Mouse (Mus musculus) lung, postnatal 0 days (tissue): ENCODE measurements around the gene Nrxn3. TPM values are rescaled to one million over a fixed set of nuclear protein-coding genes. Genes with fewer than 3 reads are reported as not detected.

Experiments
- ATAC-seq: fragments of 200-750 bp; cut with Nextera tagmentation; 2 replicates; pipeline ENCODE4 v1.8.0; 2017; ENCODE audit warnings: moderate library complexity
- DNase-seq: peaks from one replicate; pipeline ENCODE4 v3.0.0-alpha.2; 2016; ENCODE audit warnings: low spot score
- H3K27ac ChIP-seq: fragments of 300-500 bp; sonication (generic); 2 replicates; pipeline ENCODE4 v1.5.1; 2014; ENCODE audit warnings: antibody characterized with exemption, mild to moderate bottlenecking, low read length, mixed read lengths
- H3K27me3 ChIP-seq: fragments of 300-500 bp; sonication (generic); replicated peaks from 2 replicates; pipeline ENCODE4 v1.6.1; 2014; ENCODE audit warnings: low read length, mixed read lengths; ENCODE audit not compliant: insufficient read depth
- H3K36me3 ChIP-seq: fragments of 300-500 bp; sonication (generic); 2 replicates; pipeline ENCODE4 v1.6.1; 2014; ENCODE audit warnings: low read length, mixed read lengths; ENCODE audit not compliant: insufficient read depth
- H3K4me1 ChIP-seq: fragments of 300-500 bp; sonication (generic); 2 replicates; pipeline ENCODE4 v1.6.1; 2014; ENCODE audit warnings: antibody characterized with exemption, low read depth, low read length, mixed read lengths; ENCODE audit not compliant: insufficient read depth
- H3K4me2 ChIP-seq: fragments of 300-500 bp; sonication (generic); replicated peaks from 2 replicates; pipeline ENCODE4 v1.6.1; 2014; ENCODE audit warnings: low read depth, mild to moderate bottlenecking, low read length, moderate library complexity, mixed read lengths
- H3K4me3 ChIP-seq: fragments of 300-500 bp; sonication (generic); 2 replicates; pipeline ENCODE4 v1.5.1; 2014; ENCODE audit warnings: low read depth, low read length
- H3K9ac ChIP-seq: fragments of 300-500 bp; sonication (generic); replicated peaks from 2 replicates; pipeline ENCODE4 v1.6.1; 2014; ENCODE audit warnings: low read depth, mild to moderate bottlenecking
- H3K9me3 ChIP-seq: fragments of 300-500 bp; sonication (generic); 2 replicates; pipeline ENCODE4 v1.6.1; 2016; ENCODE audit warnings: low read length, mixed read lengths
- CTCF ChIP-seq: IDR thresholded peaks from 2 replicates; pipeline ENCODE4 v1.5.1; 2016; ENCODE audit warnings: antibody characterized with exemption, mild to moderate bottlenecking
- EP300 ChIP-seq: IDR thresholded peaks from 2 replicates; pipeline ENCODE4 v1.6.1; 2016; ENCODE audit warnings: antibody characterized with exemption, mild to moderate bottlenecking, control low read depth
- WGBS: fragments of 180-500 bp; shearing (Covaris S2); extraction: QIAGEN DNeasy Blood & Tissue Kit; methylation state at CpG from one replicate; pipeline ENCODE4 v1.1.7; 2014; 5-methylcytosine and 5-hydroxymethylcytosine counted together
- polyA plus RNA-seq: library from polyadenylated mRNA; unstranded; fragments of >200 nt; fragmentation: Nextera tagmentation; extraction: Ambion mirVana; gene quantifications from 2 replicates; pipeline ENCODE4 v1.2.1, GENCODE M21; 2015

Gene Nrxn3
- polyA plus RNA-seq, 1 experiment from 2014 or later = 2.1 TPM

GRCm38 (mm10) chr12:89325864-89326560 is 603.3 kb downstream of the Nrxn3 start:
- Histone ChIP-seq H3K4me2 (no peak overlapping the region), H3K9me3 (no peaks in the 10 kb centered on the region), H3K27me3 (no peaks in the 10 kb centered on the region), H3K4me3 (no peak overlapping the region), H3K36me3 (no peaks in the 10 kb centered on the region), H3K4me1 (no peaks in the 10 kb centered on the region), H3K9ac (no peak overlapping the region), H3K27ac (no peak overlapping the region)
- 44% methylated on average over 8 of the region's 8 CpGs for WGBS
- TF ChIP-seq CTCF (no peak), EP300 (no peak)
- DNase-seq (no peak), ATAC-seq (no peak)

- H3K9ac ChIP-seq = no peak overlapping the region
- DNase-seq = no peak
- H3K4me2 ChIP-seq = no peak overlapping the region
- no peaks in the 10 kb centered on the region for H3K9me3 ChIP-seq
- ATAC-seq = no peak
- WGBS = 90% methylated on average over 3 of the region's 3 CpGs
- H3K4me1 ChIP-seq = no peaks in the 10 kb centered on the region
- H3K36me3 ChIP-seq = no peaks in the 10 kb centered on the region
- TF ChIP-seq EP300 = no peak
- TF ChIP-seq CTCF = peak; percentile 16
- H3K4me3 ChIP-seq = no peak overlapping the region
- no peaks in the 10 kb centered on the region for H3K27me3 ChIP-seq
- H3K27ac ChIP-seq = no peak overlapping the region
These were observed 609.0 kb downstream of the Nrxn3 start for GRCm38 (mm10) chr12:89331474-89332263.

GRCm38 (mm10) chr12:89333486-89333885 is 610.8 kb downstream of the Nrxn3 start:
- no peak overlapping the region for H3K4me3 ChIP-seq
- no peak for TF ChIP-seq EP300
- TF ChIP-seq CTCF = no peak
- no peak overlapping the region for H3K4me2 ChIP-seq
- H3K4me1 ChIP-seq = no peaks in the 10 kb centered on the region
- no peak for ATAC-seq
- no peak overlapping the region for H3K27ac ChIP-seq
- H3K36me3 ChIP-seq = no peaks in the 10 kb centered on the region
- no peak overlapping the region for H3K9ac ChIP-seq
- DNase-seq = no peak
- WGBS = 75% methylated on average over 5 of the region's 5 CpGs
- no peaks in the 10 kb centered on the region for H3K9me3 ChIP-seq
- H3K27me3 ChIP-seq = no peaks in the 10 kb centered on the region

- no peaks in the 10 kb centered on the region for H3K27me3 ChIP-seq
- no peak for DNase-seq
- H3K4me3 ChIP-seq = no peak overlapping the region
- H3K36me3 ChIP-seq = no peaks in the 10 kb centered on the region
- no peak overlapping the region for H3K4me2 ChIP-seq
- WGBS = 51% methylated on average over 4 of the region's 4 CpGs
- no peaks in the 10 kb centered on the region for H3K9me3 ChIP-seq
- H3K9ac ChIP-seq = no peak overlapping the region
- H3K27ac ChIP-seq = no peak overlapping the region
- H3K4me1 ChIP-seq = no peaks in the 10 kb centered on the region
- ATAC-seq = no peak
- TF ChIP-seq CTCF = no peak
- no peak for TF ChIP-seq EP300
These were observed 642.2 kb downstream of the Nrxn3 start for GRCm38 (mm10) chr12:89364850-89365249.

GRCm38 (mm10) chr12:89369939-89370338 is 647.3 kb downstream of the Nrxn3 start:
- H3K27me3 ChIP-seq = no peaks in the 10 kb centered on the region
- WGBS = 47% methylated on average over 1 of the region's 1 CpGs
- TF ChIP-seq EP300 (no peak), CTCF (no peak)
- no peaks in the 10 kb centered on the region for H3K36me3 ChIP-seq
- ATAC-seq (no peak), DNase-seq (no peak)
- H3K9ac ChIP-seq = no peak overlapping the region
- no peak overlapping the region for H3K4me3 ChIP-seq
- no peaks in the 10 kb centered on the region for H3K4me1 ChIP-seq
- no peak overlapping the region for H3K27ac ChIP-seq
- no peak overlapping the region for H3K4me2 ChIP-seq
- H3K9me3 ChIP-seq = no peaks in the 10 kb centered on the region

GRCm38 (mm10) chr12:89376600-89376999 is 653.9 kb downstream of the Nrxn3 start:
- Histone ChIP-seq H3K9ac (no peak overlapping the region), H3K36me3 (no peaks in the 10 kb centered on the region), H3K4me1 (no peaks in the 10 kb centered on the region), H3K4me2 (no peak overlapping the region), H3K9me3 (no peaks in the 10 kb centered on the region), H3K27ac (no peak overlapping the region), H3K27me3 (no peaks in the 10 kb centered on the region), H3K4me3 (no peak overlapping the region)
- TF ChIP-seq EP300 = no peak
- 53% methylated on average over 1 of the region's 1 CpGs for WGBS
- ATAC-seq (no peak), DNase-seq (no peak)
